Mouse (Mus musculus) hindbrain, postnatal 0 days (tissue): ENCODE measurements around the gene Plekhm2. TPM values are rescaled to one million over a fixed set of nuclear protein-coding genes. Genes with fewer than 3 reads are reported as not detected.

Source experiments
- ATAC-seq: fragments of 200-750 bp; cut with Nextera tagmentation; 2 replicates; pipeline ENCODE4 v1.8.0; 2017; ENCODE audit warnings: mild to moderate bottlenecking, moderate TSS enrichment, moderate library complexity
- DNase-seq: peaks from one replicate; pipeline ENCODE4 v3.0.0-alpha.2; 2015; ENCODE audit warnings: low spot score
- H3K27ac ChIP-seq: fragments of 300-500 bp; sonication (generic); 2 replicates; pipeline ENCODE4 v1.5.1; 2014; ENCODE audit warnings: mild to moderate bottlenecking
- H3K27me3 ChIP-seq: fragments of 300-500 bp; sonication (generic); 2 replicates; pipeline ENCODE4 v1.6.1; 2014; ENCODE audit warnings: low read length, mixed read lengths; ENCODE audit not compliant: insufficient read depth
- H3K36me3 ChIP-seq: fragments of 300-500 bp; sonication (generic); 2 replicates; pipeline ENCODE4 v1.6.1; 2014; ENCODE audit warnings: low read length, mixed read lengths; ENCODE audit not compliant: insufficient read depth
- H3K4me1 ChIP-seq: fragments of 300-500 bp; sonication (generic); 2 replicates; pipeline ENCODE4 v1.6.1; 2014; ENCODE audit warnings: antibody characterized with exemption, low read length, mixed read lengths; ENCODE audit not compliant: insufficient read depth
- H3K4me2 ChIP-seq: fragments of 300-500 bp; sonication (generic); 2 replicates; pipeline ENCODE4 v1.6.1; 2014; ENCODE audit warnings: low read depth, mild to moderate bottlenecking, low read length, moderate library complexity, mixed read lengths
- H3K4me3 ChIP-seq: fragments of 300-500 bp; sonication (generic); 2 replicates; pipeline ENCODE4 v1.5.1; 2014; ENCODE audit warnings: low read length
- H3K9ac ChIP-seq: fragments of 300-500 bp; sonication (generic); replicated peaks from 2 replicates; pipeline ENCODE4 v1.6.1; 2014; ENCODE audit warnings: mild to moderate bottlenecking, low read length, moderate library complexity, mixed read lengths
- H3K9me3 ChIP-seq: fragments of 300-500 bp; sonication (generic); 2 replicates; pipeline ENCODE4 v1.6.1; 2016; ENCODE audit warnings: low read length, mixed read lengths
- CTCF ChIP-seq: IDR thresholded peaks from 2 replicates; pipeline ENCODE4 v1.5.1; 2016; ENCODE audit warnings: antibody characterized with exemption, control low read depth, low read depth
- WGBS: fragments of 180-500 bp; shearing (Covaris S2); extraction: QIAGEN DNeasy Blood & Tissue Kit; methylation state at CpG from one replicate; pipeline ENCODE4 v1.1.7; 2014; 5-methylcytosine and 5-hydroxymethylcytosine counted together
- polyA plus RNA-seq: library from polyadenylated mRNA; unstranded; fragments of >200 nt; fragmentation: Nextera tagmentation; extraction: Ambion mirVana; gene quantifications from 2 replicates; pipeline ENCODE4 v1.2.1, GENCODE M21; 2015
- total RNA-seq: library from RNA; depleted of rRNA; stranded (reverse); fragments of >200 nt; gene quantifications from 2 replicates; pipeline ENCODE4 v1.2.3, GENCODE M21; 2014; rRNA removed

Plekhm2 gene
- total and polyA plus RNA-seq, 2 experiments from 2014 or later: 6.1 to 47.6 TPM

DNA sequence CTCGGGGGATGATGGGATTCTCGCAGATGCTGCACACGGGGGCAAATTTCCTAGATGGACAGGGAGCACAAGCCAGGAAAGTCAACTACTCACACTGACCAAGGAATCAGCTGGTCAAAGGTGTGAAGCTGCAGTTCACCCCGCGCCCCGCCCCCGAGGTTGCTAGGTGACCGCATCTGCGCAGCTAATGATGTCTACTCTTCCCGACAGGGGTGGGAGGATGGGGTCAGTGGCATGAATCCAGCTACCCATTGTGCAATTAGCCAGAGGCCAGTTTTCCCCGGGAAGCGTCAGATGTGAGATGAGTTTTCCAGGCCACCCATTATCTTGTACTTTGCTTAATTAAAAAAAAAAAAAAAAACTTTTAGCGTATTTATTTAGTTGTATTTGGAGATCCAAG lies 83.6 kb downstream of the Plekhm2 start:
- DNase-seq (no peak), ATAC-seq (no peak)
- Histone ChIP-seq H3K4me1 (no peaks in the 10 kb centered on the region), H3K27me3 (no peaks in the 10 kb centered on the region), H3K27ac (no peak overlapping the region), H3K4me2 (no peak overlapping the region), H3K36me3 (no peaks in the 10 kb centered on the region), H3K9ac (no peak overlapping the region), H3K9me3 (no peaks in the 10 kb centered on the region), H3K4me3 (no peak overlapping the region)
- TF ChIP-seq CTCF: no peak
- WGBS: 69% methylated on average over 13 of the region's 13 CpGs

DNA sequence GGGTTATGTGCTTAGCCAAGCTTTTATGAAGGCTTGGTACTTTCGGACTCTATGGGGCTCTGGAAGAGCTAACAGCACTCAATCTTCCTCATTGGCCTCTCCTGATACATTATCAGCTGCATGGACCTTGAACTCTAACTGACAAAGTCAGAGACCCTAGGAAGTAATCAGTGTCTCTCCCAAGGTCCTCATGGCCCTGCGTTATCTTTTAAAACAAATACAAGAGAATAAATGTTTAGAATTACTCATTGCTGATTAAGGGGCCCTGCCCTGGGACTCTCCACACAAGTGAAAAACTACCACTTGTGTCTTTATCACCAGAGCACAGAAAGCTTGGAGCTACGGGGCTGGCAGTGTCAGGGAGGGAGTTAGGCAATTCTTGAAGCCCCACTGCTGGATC lies 85.9 kb downstream of the Plekhm2 start:
- TF ChIP-seq CTCF: no peak
- Histone ChIP-seq H3K36me3 (no peaks in the 10 kb centered on the region), H3K4me2 (no peak overlapping the region), H3K9ac (no peak overlapping the region), H3K4me3 (no peak overlapping the region), H3K4me1 (no peaks in the 10 kb centered on the region), H3K27me3 (no peaks in the 10 kb centered on the region), H3K27ac (no peak overlapping the region), H3K9me3 (no peaks in the 10 kb centered on the region)
- no peak for ATAC-seq
- no peak for DNase-seq
- WGBS: 85% methylated on average over 3 of the region's 3 CpGs

DNA sequence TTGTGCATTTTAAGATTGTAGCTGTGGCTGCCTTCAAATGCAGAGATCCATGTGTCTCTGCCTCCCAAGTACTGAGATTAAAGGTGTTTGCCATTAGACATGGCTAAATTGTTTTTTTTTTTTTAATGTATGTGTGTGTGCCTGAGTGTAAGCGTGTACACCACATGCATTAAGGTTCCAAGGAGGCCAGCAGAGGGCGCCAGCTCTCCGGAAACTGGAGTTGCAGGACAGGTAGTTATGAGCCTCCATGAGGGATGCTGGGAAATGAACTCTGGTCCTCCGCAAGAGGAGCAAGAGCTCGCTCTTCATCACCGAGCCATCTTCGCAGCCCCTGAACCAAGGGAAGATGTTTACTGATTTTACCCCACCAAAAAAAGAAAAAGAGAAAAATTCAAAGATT lies 87.8 kb downstream of the Plekhm2 start:
- Histone ChIP-seq H3K36me3 (no peaks in the 10 kb centered on the region), H3K9me3 (no peaks in the 10 kb centered on the region), H3K4me2 (no peak overlapping the region), H3K27ac (no peak overlapping the region), H3K4me1 (no peaks in the 10 kb centered on the region), H3K27me3 (no peaks in the 10 kb centered on the region), H3K4me3 (no peak overlapping the region), H3K9ac (no peak overlapping the region)
- WGBS: 92% methylated on average over 7 of the region's 7 CpGs
- DNase-seq (peak; percentile 20), ATAC-seq (no peak)
- peak; percentile 32; the same call in 1 of the 2 replicates for TF ChIP-seq CTCF

- no peak for DNase-seq
- Histone ChIP-seq H3K4me2 (no peak overlapping the region), H3K9ac (no peak overlapping the region), H3K4me3 (no peak overlapping the region), H3K27me3 (no peaks in the 10 kb centered on the region), H3K4me1 (no peaks in the 10 kb centered on the region), H3K36me3 (no peaks in the 10 kb centered on the region), H3K9me3 (no peaks in the 10 kb centered on the region), H3K27ac (no peak overlapping the region)
- 89% methylated on average over 11 of the region's 11 CpGs for WGBS
- no peak for ATAC-seq
- no peak for TF ChIP-seq CTCF
These were observed 88.3 kb downstream of the Plekhm2 start for GRCm38 (mm10) chr4:141576404-141576803.

Other genes starting within 250 kb of the Plekhm2 start
- gene Clcnkb, start 248.9 kb downstream of the Plekhm2 start, total RNA-seq: 5.0 TPM in 1 of 2 replicates, not detected in the other
- gene Clcnkb, start 248.9 kb downstream of the Plekhm2 start, polyA plus RNA-seq: 0.19 and 0.38 TPM in 2 replicates
- 0.32 TPM in 1 of 2 replicates, not detected in the other for gene Hspb7, start 244.1 kb downstream of the Plekhm2 start, total RNA-seq
- 0.06 and 0.08 TPM in 2 replicates for gene Hspb7, start 244.1 kb downstream of the Plekhm2 start, polyA plus RNA-seq
- 5.8 and 9.9 TPM in 2 replicates for gene Srarp, start 228.8 kb downstream of the Plekhm2 start, total RNA-seq
- 0.33 and 0.54 TPM in 2 replicates for gene Srarp, start 228.8 kb downstream of the Plekhm2 start, polyA plus RNA-seq
- gene Zbtb17, start 220.2 kb downstream of the Plekhm2 start, total RNA-seq: 34.8 and 36.2 TPM in 2 replicates
- 28.2 and 28.8 TPM in 2 replicates for gene Zbtb17, start 220.2 kb downstream of the Plekhm2 start, polyA plus RNA-seq
- gene Spen, start 126.3 kb downstream of the Plekhm2 start, total RNA-seq: 16.9 and 17.4 TPM in 2 replicates
- gene Spen, start 126.3 kb downstream of the Plekhm2 start, polyA plus RNA-seq: 11.0 and 13.0 TPM in 2 replicates
- 22.5 and 26.7 TPM in 2 replicates for gene Fblim1, start 58.8 kb downstream of the Plekhm2 start, total RNA-seq
- gene Fblim1, start 58.8 kb downstream of the Plekhm2 start, polyA plus RNA-seq: 21.7 and 25.6 TPM in 2 replicates
- 1.3 and 1.6 TPM in 2 replicates for gene Tmem82, start 46.3 kb downstream of the Plekhm2 start, total RNA-seq
- gene Tmem82, start 46.3 kb downstream of the Plekhm2 start, polyA plus RNA-seq: 1.3 and 1.5 TPM in 2 replicates
- 18.1 and 22.2 TPM in 2 replicates for gene Slc25a34, start 41.1 kb downstream of the Plekhm2 start, total RNA-seq
- 3.0 and 3.6 TPM in 2 replicates for gene Slc25a34, start 41.1 kb downstream of the Plekhm2 start, polyA plus RNA-seq
- gene Rsc1a1, start 20.7 kb upstream of the Plekhm2 start, total RNA-seq: 3.0 and 13.6 TPM in 2 replicates
- gene Rsc1a1, start 20.7 kb upstream of the Plekhm2 start, polyA plus RNA-seq: 0.32 TPM in 1 of 2 replicates, not detected in the other
- gene Ddi2, start 58.5 kb upstream of the Plekhm2 start, total RNA-seq: 20.9 and 31.5 TPM in 2 replicates
- 12.1 and 12.5 TPM in 2 replicates for gene Ddi2, start 58.5 kb upstream of the Plekhm2 start, polyA plus RNA-seq
- 0.72 TPM in 1 of 2 replicates, not detected in the other for gene Agmat, start 81.8 kb upstream of the Plekhm2 start, total RNA-seq
- gene Agmat, start 81.8 kb upstream of the Plekhm2 start, polyA plus RNA-seq: 0.60 and 0.62 TPM in 2 replicates
- 17.5 and 21.0 TPM in 2 replicates for gene Dnajc16, start 126.0 kb upstream of the Plekhm2 start, total RNA-seq
- gene Dnajc16, start 126.0 kb upstream of the Plekhm2 start, polyA plus RNA-seq: 6.1 and 6.8 TPM in 2 replicates
- gene Casp9, start 128.7 kb upstream of the Plekhm2 start, total RNA-seq: 25.9 and 29.1 TPM in 2 replicates
- gene Casp9, start 128.7 kb upstream of the Plekhm2 start, polyA plus RNA-seq: 17.9 and 20.3 TPM in 2 replicates
- gene Cela2a, start 161.3 kb upstream of the Plekhm2 start, total RNA-seq: not detected in 2 replicates
- 0.23 and 0.26 TPM in 2 replicates for gene Cela2a, start 161.3 kb upstream of the Plekhm2 start, polyA plus RNA-seq
- not detected in 2 replicates for gene Ctrc, start 181.5 kb upstream of the Plekhm2 start, total RNA-seq
- not detected in 2 replicates for gene Ctrc, start 181.5 kb upstream of the Plekhm2 start, polyA plus RNA-seq
- gene Efhd2, start 210.0 kb upstream of the Plekhm2 start, total RNA-seq: 39.4 and 49.2 TPM in 2 replicates
- 62.5 and 64.8 TPM in 2 replicates for gene Efhd2, start 210.0 kb upstream of the Plekhm2 start, polyA plus RNA-seq